Mouse (Mus musculus) hindbrain, embryonic 12.5 days (tissue): ENCODE data around the gene Hes7. TPM values are rescaled to one million over a fixed set of nuclear protein-coding genes. Genes with fewer than 3 reads are reported as not detected.
A peak's percentile ranks its signal among the peaks of the same experiment; 100 is the strongest.

Source experiments
- ATAC-seq: fragments of 200-750 bp; cut with Nextera tagmentation; 2 replicates; pipeline ENCODE4 v1.8.0; 2017; ENCODE audit warnings: moderate TSS enrichment; ENCODE audit not compliant: low FRiP score
- H3K27ac ChIP-seq: fragments of 300-500 bp; sonication (generic); 2 replicates; pipeline ENCODE4 v1.5.1; 2016; ENCODE audit warnings: mild to moderate bottlenecking
- H3K27me3 ChIP-seq: fragments of 300-500 bp; sonication (generic); 2 replicates; pipeline ENCODE4 v1.6.1; 2016; ENCODE audit warnings: mild to moderate bottlenecking
- H3K36me3 ChIP-seq: fragments of 300-500 bp; sonication (generic); 2 replicates; pipeline ENCODE4 v1.6.1; 2016; ENCODE audit warnings: mild to moderate bottlenecking
- H3K4me1 ChIP-seq: fragments of 300-500 bp; sonication (generic); 2 replicates; pipeline ENCODE4 v1.6.1; 2016
- H3K4me2 ChIP-seq: fragments of 300-500 bp; sonication (generic); replicated peaks from 2 replicates; pipeline ENCODE4 v1.6.1; 2016; ENCODE audit warnings: mild to moderate bottlenecking
- H3K4me3 ChIP-seq: fragments of 300-500 bp; sonication (generic); 2 replicates; pipeline ENCODE4 v1.5.1; 2016; ENCODE audit warnings: mild to moderate bottlenecking
- H3K9ac ChIP-seq: fragments of 300-500 bp; sonication (generic); 2 replicates; pipeline ENCODE4 v1.6.1; 2016; ENCODE audit warnings: mild to moderate bottlenecking, moderate library complexity
- H3K9me3 ChIP-seq: fragments of 300-500 bp; sonication (generic); replicated peaks from 2 replicates; pipeline ENCODE4 v1.6.1; 2016; ENCODE audit warnings: mild to moderate bottlenecking
- WGBS: fragments of 180-500 bp; shearing (Covaris S2); methylation state at CpG from one replicate; pipeline ENCODE4 v1.1.7; 2016; 5-methylcytosine and 5-hydroxymethylcytosine counted together
- polyA plus RNA-seq: library from polyadenylated mRNA; unstranded; fragments of >200 nt; fragmentation: Nextera tagmentation; extraction: Ambion mirVana; gene quantifications from 2 replicates; pipeline ENCODE4 v1.2.1, GENCODE M21; 2016

The Hes7 gene
- polyA plus RNA-seq, 1 experiment from 2014 or later: 0.49 TPM

- no peak overlapping the region for H3K9ac ChIP-seq
- no peak overlapping the region for H3K4me2 ChIP-seq
- H3K36me3 ChIP-seq: peaks cover 87% of the 10 kb centered on the region
- WGBS: 82% methylated on average over 2 of the region's 2 CpGs
- no peaks in the 10 kb centered on the region for H3K27me3 ChIP-seq
- 0 out of 2 replicates have a peak, but pooled peaks cover under 1% of the 10 kb centered on the region for H3K4me1 ChIP-seq
- no peaks in the 10 kb centered on the region for H3K9me3 ChIP-seq
- H3K27ac ChIP-seq: no peak overlapping the region
- no peak for ATAC-seq
- H3K4me3 ChIP-seq: no peak overlapping the region
Observed at GRCm38 (mm10) chr11:69105796-69106195, 14.4 kb upstream of the Hes7 start.

- Histone ChIP-seq H3K9ac (no peak overlapping the region), H3K27ac (no peak overlapping the region), H3K4me1 (peaks cover 1% of the 10 kb centered on the region; the same call in 1 of the 2 replicates), H3K4me3 (no peak overlapping the region), H3K9me3 (no peaks in the 10 kb centered on the region), H3K36me3 (peaks cover 82% of the 10 kb centered on the region), H3K4me2 (no peak overlapping the region), H3K27me3 (no peaks in the 10 kb centered on the region; the same call in 1 of the 2 replicates)
- 90% methylated on average over 11 of the region's 11 CpGs for WGBS
- no peak for ATAC-seq
Observed at GRCm38 (mm10) chr11:69106299-69106698, 13.9 kb upstream of the Hes7 start.

DNA sequence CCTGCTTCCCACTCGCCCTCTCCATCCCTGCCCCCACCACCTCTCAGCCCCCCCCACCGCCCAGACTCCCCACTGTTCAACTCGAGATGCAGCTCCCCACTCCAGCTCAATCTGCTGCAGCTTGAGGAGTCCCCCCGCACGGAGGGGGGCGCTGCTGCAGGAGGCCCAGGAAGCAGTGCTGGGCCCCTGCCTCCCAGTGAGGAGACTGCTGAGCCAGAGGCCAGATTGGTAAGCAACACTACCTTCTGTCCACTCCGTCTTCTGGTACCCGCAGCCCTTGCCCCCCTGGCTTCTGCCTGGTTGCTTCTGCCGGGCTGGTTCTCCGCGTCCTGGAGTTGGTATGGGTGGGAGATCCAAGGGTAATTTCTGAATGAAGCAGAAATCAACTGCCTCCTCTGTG lies 13.4 kb upstream of the Hes7 start:
- 89% methylated on average over 11 of the region's 11 CpGs for WGBS
- Histone ChIP-seq H3K4me3 (no peak overlapping the region), H3K9me3 (no peaks in the 10 kb centered on the region), H3K36me3 (peaks cover 77% of the 10 kb centered on the region), H3K4me1 (peaks cover 4% of the 10 kb centered on the region; the same call in 1 of the 2 replicates), H3K4me2 (no peak overlapping the region), H3K9ac (no peak overlapping the region), H3K27me3 (no peaks in the 10 kb centered on the region; the same call in 1 of the 2 replicates), H3K27ac (no peak overlapping the region)
- no peak for ATAC-seq

GRCm38 (mm10) chr11:69107676-69108075 lies 12.5 kb upstream of the Hes7 start:
- no peak overlapping the region for H3K27ac ChIP-seq
- no peak overlapping the region for H3K4me2 ChIP-seq
- no peak overlapping the region for H3K4me3 ChIP-seq
- H3K27me3 ChIP-seq: peaks cover 5% of the 10 kb centered on the region
- 92% methylated on average over 11 of the region's 11 CpGs for WGBS
- no peaks in the 10 kb centered on the region for H3K9me3 ChIP-seq
- H3K9ac ChIP-seq: no peak overlapping the region
- peaks cover 8% of the 10 kb centered on the region; the same call in 1 of the 2 replicates for H3K4me1 ChIP-seq
- peaks cover 68% of the 10 kb centered on the region for H3K36me3 ChIP-seq
- no peak for ATAC-seq

- no peak for ATAC-seq
- no peak overlapping the region for H3K4me3 ChIP-seq
- peaks cover 63% of the 10 kb centered on the region for H3K36me3 ChIP-seq
- WGBS: 93% methylated on average over 9 of the region's 9 CpGs
- no peak overlapping the region for H3K4me2 ChIP-seq
- peaks cover 10% of the 10 kb centered on the region for H3K27me3 ChIP-seq
- H3K9ac ChIP-seq: no peak overlapping the region
- peaks cover 8% of the 10 kb centered on the region; the same call in 1 of the 2 replicates for H3K4me1 ChIP-seq
- no peak overlapping the region for H3K27ac ChIP-seq
- no peaks in the 10 kb centered on the region for H3K9me3 ChIP-seq
Observed at GRCm38 (mm10) chr11:69108223-69108622, 12.0 kb upstream of the Hes7 start.

DNA sequence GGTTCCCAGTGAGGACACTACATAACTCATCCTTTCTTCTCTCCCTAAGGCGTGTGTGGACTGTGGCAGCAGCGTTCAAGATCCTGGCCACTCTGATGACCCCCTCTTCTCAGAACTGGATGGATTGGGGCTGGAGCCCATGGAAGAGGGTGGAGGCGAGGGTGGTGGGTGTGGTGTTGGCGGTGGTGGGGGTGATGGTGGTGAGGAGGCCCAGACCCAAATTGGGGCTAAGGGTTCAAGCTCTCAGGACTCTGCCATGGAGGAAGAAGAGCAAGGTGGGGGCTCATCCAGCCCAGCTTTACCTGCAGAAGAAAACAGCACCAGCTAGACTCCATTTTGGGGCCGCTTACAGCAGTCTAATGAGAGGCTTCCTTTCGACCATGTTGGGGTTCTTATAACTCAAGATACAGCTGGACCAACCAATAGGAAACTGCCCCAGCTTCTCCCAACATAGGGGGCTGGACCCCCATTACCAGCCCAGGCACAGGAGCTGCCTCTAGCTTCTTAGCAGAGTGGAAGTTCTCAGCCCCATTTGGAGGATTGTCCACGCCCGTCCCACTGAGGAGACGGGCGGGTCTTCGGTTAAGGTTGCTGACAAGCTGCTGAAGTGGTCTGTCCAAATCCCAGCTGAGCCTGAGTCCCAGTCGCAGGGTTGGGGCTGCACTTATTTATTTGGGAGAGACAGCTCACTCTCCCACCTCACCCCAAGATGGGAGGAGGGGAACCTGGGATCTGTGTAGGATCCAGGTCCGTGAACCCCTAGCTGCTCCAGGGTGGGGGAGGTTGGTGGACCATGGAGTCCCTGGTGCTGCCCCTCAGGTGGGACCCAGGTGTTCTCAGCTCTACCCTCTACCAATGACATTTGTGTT lies 10.9 kb upstream of the Hes7 start:
- H3K27ac ChIP-seq: no peak overlapping the region
- H3K9me3 ChIP-seq: no peaks in the 10 kb centered on the region
- H3K4me1 ChIP-seq: peaks cover 8% of the 10 kb centered on the region; the same call in 1 of the 2 replicates
- H3K4me3 ChIP-seq: no peak overlapping the region
- no peak overlapping the region for H3K9ac ChIP-seq
- 83% methylated on average over 13 of the region's 13 CpGs for WGBS
- H3K4me2 ChIP-seq: 0 out of 2 replicates have a peak overlapping the region, but pooled peaks have one; percentile 50
- no peak for ATAC-seq
- H3K36me3 ChIP-seq: peaks cover 53% of the 10 kb centered on the region
- H3K27me3 ChIP-seq: peaks cover 16% of the 10 kb centered on the region

GRCm38 (mm10) chr11:69110319-69111046 lies 9.7 kb upstream of the Hes7 start:
- peaks cover 27% of the 10 kb centered on the region for H3K27me3 ChIP-seq
- H3K9ac ChIP-seq: peak overlapping the region; percentile 41
- H3K36me3 ChIP-seq: peaks cover 40% of the 10 kb centered on the region
- ATAC-seq: no peak
- peaks cover 8% of the 10 kb centered on the region; the same call in 1 of the 2 replicates for H3K4me1 ChIP-seq
- H3K27ac ChIP-seq: no peak overlapping the region
- peak overlapping the region; percentile 44 for H3K4me3 ChIP-seq
- under 1% methylated on average over 30 of the region's 30 CpGs for WGBS
- no peaks in the 10 kb centered on the region for H3K9me3 ChIP-seq
- H3K4me2 ChIP-seq: peak overlapping the region; percentile 50

GRCm38 (mm10) chr11:69111051-69111810 lies 9.0 kb upstream of the Hes7 start:
- no peak overlapping the region for H3K27ac ChIP-seq
- ATAC-seq: no peak
- peak overlapping the region; percentile 50 for H3K4me2 ChIP-seq
- peak overlapping the region; percentile 44 for H3K4me3 ChIP-seq
- 5% methylated on average over 21 of the region's 21 CpGs for WGBS
- H3K4me1 ChIP-seq: peaks cover 8% of the 10 kb centered on the region; the same call in 1 of the 2 replicates
- no peaks in the 10 kb centered on the region for H3K9me3 ChIP-seq
- peaks cover 34% of the 10 kb centered on the region for H3K27me3 ChIP-seq
- peaks cover 33% of the 10 kb centered on the region for H3K36me3 ChIP-seq
- peak overlapping the region; percentile 41 for H3K9ac ChIP-seq

DNA sequence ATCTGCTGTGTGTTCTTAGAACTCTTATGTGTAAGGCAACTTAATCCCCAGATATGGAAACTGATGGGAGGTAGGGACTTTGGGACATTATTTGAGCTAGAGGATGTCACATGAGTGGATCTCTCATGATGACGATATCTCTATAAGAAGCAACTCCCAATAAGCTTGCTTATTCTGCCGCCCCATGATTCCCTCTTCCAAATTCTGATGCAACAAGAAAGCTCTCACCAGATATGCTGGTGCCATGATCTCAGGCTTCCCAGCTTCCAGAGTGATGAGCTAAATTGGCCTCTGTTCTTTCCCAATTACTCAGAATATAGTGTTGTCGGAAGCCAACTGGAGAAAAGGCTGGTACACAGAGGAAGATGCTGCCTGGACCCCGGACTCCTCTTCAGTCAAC lies 8.3 kb upstream of the Hes7 start:
- ATAC-seq: no peak
- 68% methylated on average over 4 of the region's 4 CpGs for WGBS
- Histone ChIP-seq H3K9me3 (no peaks in the 10 kb centered on the region), H3K9ac (no peak overlapping the region), H3K4me1 (peaks cover 9% of the 10 kb centered on the region), H3K4me3 (no peak overlapping the region), H3K27me3 (peaks cover 40% of the 10 kb centered on the region), H3K27ac (no peak overlapping the region), H3K36me3 (peaks cover 28% of the 10 kb centered on the region), H3K4me2 (no peak overlapping the region; the same call in 1 of the 2 replicates)

DNA sequence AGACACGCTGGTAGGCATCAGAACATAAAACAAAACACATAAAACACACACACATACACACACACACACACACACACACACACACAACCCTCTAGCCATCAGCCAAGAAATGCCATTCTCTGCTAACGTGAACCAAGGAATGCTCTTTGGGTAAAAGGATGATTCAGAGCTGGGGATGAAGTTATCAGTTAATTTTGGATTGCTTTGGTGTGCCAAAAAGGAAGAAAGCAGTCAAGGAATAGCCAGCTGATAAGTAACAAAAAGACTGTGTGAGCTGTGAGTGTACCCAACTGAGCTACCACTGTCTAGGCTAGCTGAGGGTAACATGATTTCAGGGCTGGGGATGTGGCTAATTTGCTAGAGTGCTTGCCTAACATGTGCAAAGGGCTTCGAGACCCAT lies 6.2 kb upstream of the Hes7 start:
- H3K4me3 ChIP-seq: no peak overlapping the region
- H3K4me2 ChIP-seq: no peak overlapping the region
- no peak overlapping the region for H3K27ac ChIP-seq
- no peaks in the 10 kb centered on the region for H3K9me3 ChIP-seq
- H3K27me3 ChIP-seq: peaks cover 43% of the 10 kb centered on the region
- H3K4me1 ChIP-seq: peaks cover 14% of the 10 kb centered on the region
- H3K9ac ChIP-seq: no peak overlapping the region
- peaks cover 6% of the 10 kb centered on the region; the same call in 1 of the 2 replicates for H3K36me3 ChIP-seq
- no peak for ATAC-seq
- 67% methylated on average over 3 of the region's 3 CpGs for WGBS

DNA sequence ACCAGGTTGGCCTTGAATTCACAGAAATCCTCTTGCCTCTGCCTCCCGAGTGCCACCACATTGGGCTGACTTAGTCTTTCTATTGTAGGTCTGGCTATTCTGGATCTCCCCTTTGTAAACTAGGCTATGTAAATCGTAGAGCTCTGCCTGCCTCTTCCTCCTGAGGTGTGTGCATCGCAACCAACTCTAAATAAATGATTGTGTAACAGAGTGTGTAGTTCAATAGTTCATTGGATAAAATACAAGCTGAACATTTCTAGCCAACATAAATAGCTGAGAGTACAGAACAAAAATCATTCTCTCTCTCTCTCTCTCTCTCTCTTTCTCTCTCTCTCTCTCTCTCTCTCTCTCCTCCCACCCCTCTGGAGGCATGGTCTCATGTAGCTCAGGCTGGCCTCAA lies 5.6 kb upstream of the Hes7 start:
- H3K4me3 ChIP-seq: no peak overlapping the region
- WGBS: 84% methylated on average over 3 of the region's 3 CpGs
- peaks cover 47% of the 10 kb centered on the region for H3K27me3 ChIP-seq
- H3K4me2 ChIP-seq: no peak overlapping the region
- H3K27ac ChIP-seq: no peak overlapping the region
- peaks cover 16% of the 10 kb centered on the region for H3K4me1 ChIP-seq
- H3K9me3 ChIP-seq: no peaks in the 10 kb centered on the region
- ATAC-seq: no peak
- no peak overlapping the region for H3K9ac ChIP-seq
- 0 out of 2 replicates have a peak, but pooled peaks cover under 1% of the 10 kb centered on the region for H3K36me3 ChIP-seq
